Comparison of ENCODE assay signal across 8 mouse cellular contexts in the genomic region with DNA sequence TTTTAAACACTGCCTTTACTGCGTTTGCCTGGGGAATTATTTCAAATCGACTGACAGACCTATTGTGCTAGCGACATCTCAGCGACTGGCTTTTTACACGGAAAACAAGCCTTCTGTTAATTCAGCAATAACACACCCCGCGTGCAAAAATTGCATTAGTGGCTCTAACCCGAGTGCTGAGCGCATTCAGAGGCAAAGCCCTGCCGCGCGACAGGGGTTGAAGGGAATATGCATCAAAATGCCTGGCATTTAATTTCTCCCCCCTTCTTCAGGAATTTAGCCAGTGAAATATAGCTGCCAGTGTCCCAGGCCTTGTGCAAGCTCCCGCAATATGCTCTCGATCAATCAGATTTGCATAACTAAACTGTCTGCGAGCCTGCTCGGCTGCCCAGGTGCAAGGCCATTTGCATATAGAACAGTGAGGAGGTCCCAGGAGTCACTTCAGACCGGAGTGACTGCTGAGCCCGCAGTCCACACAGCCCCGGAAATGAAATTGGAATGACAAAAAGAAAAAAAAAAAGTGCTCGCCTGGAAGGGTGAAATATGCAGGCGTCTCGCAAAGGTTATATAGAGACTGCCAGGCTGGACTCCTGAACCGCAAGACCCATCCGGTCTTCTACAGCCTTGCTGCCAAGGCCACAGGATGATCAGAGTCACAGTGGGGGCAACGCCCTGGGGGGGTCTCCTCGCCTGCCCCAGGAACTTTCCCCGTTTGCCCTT.
DNase-seq lines count a peak whose midpoint lies in the region; ATAC-seq and TF ChIP-seq lines count a peak whose summit lies in the region.

No protein-coding gene starts in this region.

- H3K36me3 ChIP-seq in heart, embryonic 14.5 days (ENCODE audit: control insufficient read depth, insufficient read depth, low read length), result no peaks in the 10 kb centered on the region
- H3K36me3 ChIP-seq in hindbrain, postnatal 0 days (ENCODE audit: insufficient read depth, low read length), result no peaks in the 10 kb centered on the region
- H3K36me3 ChIP-seq in midbrain, embryonic 10.5 days, result no peaks in the 10 kb centered on the region

- peak overlapping the region; percentile 48; the same call in 1 of the 2 replicates for H3K9ac ChIP-seq in heart, embryonic 14.5 days (ENCODE audit: low read length)
- H3K9ac ChIP-seq in hindbrain, postnatal 0 days (replicated peaks; ENCODE audit: low read length), result peak overlapping the region; percentile 30

- 6% methylated on average over 27 of the region's 27 CpGs for WGBS in heart, embryonic 14.5 days
- WGBS in hindbrain, postnatal 0 days, result 3% methylated on average over 27 of the region's 27 CpGs
- 2% methylated on average over 27 of the region's 27 CpGs for WGBS in midbrain, embryonic 10.5 days

- H3K4me1 ChIP-seq in heart, embryonic 14.5 days (ENCODE audit: control insufficient read depth in 2 of 2, insufficient read depth in 2 of 2, low read length in 2 of 2), result no peaks in the 10 kb centered on the region; a peak in 1 of 4 replicates
- H3K4me1 ChIP-seq in hindbrain, postnatal 0 days (ENCODE audit: insufficient read depth, low read length), result peaks cover 7% of the 10 kb centered on the region; the same call in 1 of the 2 replicates
- H3K4me1 ChIP-seq in midbrain, embryonic 10.5 days, result peaks cover 58% of the 10 kb centered on the region

- H3K4me3 ChIP-seq in heart, embryonic 14.5 days (ENCODE audit: control insufficient read depth in 1 of 2, insufficient read depth in 1 of 2, low read depth in 1 of 2, low read length in 2 of 2), result peak overlapping the region; percentile 47 to 52
- H3K4me3 ChIP-seq in hindbrain, postnatal 0 days (ENCODE audit: low read length), result peak overlapping the region; percentile 29
- peak overlapping the region; percentile 56 for H3K4me3 ChIP-seq in midbrain, embryonic 10.5 days

- no peak for DNase-seq in heart, postnatal 14 days
- DNase-seq in embryo, embryonic 9.5 days (ENCODE audit: extremely low spot score), result peak; percentile 41
- DNase-seq in hindbrain, postnatal 0 days (ENCODE audit: low spot score), result peak; percentile 47
- peak; percentile 44 for DNase-seq in midbrain, embryonic 10.5 days (ENCODE audit: low spot score)
- DNase-seq in gastrocnemius, adult 8-10 months (ENCODE audit: low spot score in 2 of 2), result no peak
- no peak for DNase-seq in adrenal gland, postnatal 4 days (ENCODE audit: low spot score in 2 of 2)
- DNase-seq in spleen, adult 12 weeks (ENCODE audit: low spot score), result no peak

- peaks cover 37% of the 10 kb centered on the region for H3K27me3 ChIP-seq in heart, embryonic 14.5 days (ENCODE audit: control insufficient read depth, insufficient read depth, low read length)
- H3K27me3 ChIP-seq in hindbrain, postnatal 0 days (ENCODE audit: insufficient read depth, low read length), result no peaks in the 10 kb centered on the region
- H3K27me3 ChIP-seq in midbrain, embryonic 10.5 days (ENCODE audit: low read depth, poor library complexity, severe bottlenecking), result peaks cover 55% of the 10 kb centered on the region

- ATAC-seq in heart, embryonic 14.5 days (ENCODE audit: insufficient number of reproducible peaks, insufficient read depth, low FRiP score, low read depth), result no peak
- no peak for ATAC-seq in hindbrain, postnatal 0 days

- H3K27ac ChIP-seq in heart, embryonic 14.5 days (replicated peaks in 1 of 2; ENCODE audit: control insufficient read depth in 1 of 2, insufficient read depth in 1 of 2, low read depth in 2 of 2, low read length in 2 of 2), result no peak overlapping the region
- peak overlapping the region; percentile 1; the same call in 1 of the 2 replicates for H3K27ac ChIP-seq in hindbrain, postnatal 0 days
- H3K27ac ChIP-seq in midbrain, embryonic 10.5 days (replicated peaks), result peak overlapping the region; percentile 77

- intact Hi-C loops in heart, postnatal 14 days (cut with DNase I), result no loop called here

- peak overlapping the region; percentile 94 for H3K4me2 ChIP-seq in heart, embryonic 14.5 days (ENCODE audit: low read length)
- H3K4me2 ChIP-seq in hindbrain, postnatal 0 days (ENCODE audit: low read depth, low read length), result peak overlapping the region; percentile 64

- no peaks in the 10 kb centered on the region for H3K9me3 ChIP-seq in heart, embryonic 14.5 days (ENCODE audit: control insufficient read depth, low read length)
- H3K9me3 ChIP-seq in hindbrain, postnatal 0 days (ENCODE audit: low read length), result no peaks in the 10 kb centered on the region
- no peaks in the 10 kb centered on the region for H3K9me3 ChIP-seq in midbrain, embryonic 10.5 days (replicated peaks)

- TF ChIP-seq CTCF in hindbrain, postnatal 0 days (IDR thresholded peaks at IDR 0.05; ENCODE audit: low read depth), result no peak

Comparison
In these comparisons a context has a peak if more than half of its experiments do, and no peak if none do; other contexts are left out.
1. H3K27ac ChIP-seq: peak in hindbrain, postnatal 0 days (single experiment) and midbrain, embryonic 10.5 days (single experiment); none in heart, embryonic 14.5 days (0 of 2).
2. DNase-seq: peak in embryo, embryonic 9.5 days (single experiment), hindbrain, postnatal 0 days (single experiment) and midbrain, embryonic 10.5 days (single experiment); none in heart, postnatal 14 days (0 of 2), gastrocnemius, adult 8-10 months (0 of 2), adrenal gland, postnatal 4 days (0 of 2) and spleen, adult 12 weeks (single experiment).
3. Peak in every context shown above with its lines, with median percentiles within 50 percentile points of each other: H3K4me3 ChIP-seq.